Mouse (Mus musculus) megakaryocyte, embryonic 14.5 days (primary cell): Measurements from ENCODE around the gene Spsb4.

Source experiments
- FLI1 ChIP-seq: IDR thresholded peaks from 2 replicates; pipeline ENCODE4 v1.6.1; 2012; ENCODE audit warnings: low read length, inconsistent platforms, mixed read lengths
- GATA1 ChIP-seq: IDR thresholded peaks from 3 replicates; pipeline ENCODE4 v1.6.1; 2012; ENCODE audit warnings: mixed read lengths, low read length, inconsistent platforms, borderline replicate concordance

DNA sequence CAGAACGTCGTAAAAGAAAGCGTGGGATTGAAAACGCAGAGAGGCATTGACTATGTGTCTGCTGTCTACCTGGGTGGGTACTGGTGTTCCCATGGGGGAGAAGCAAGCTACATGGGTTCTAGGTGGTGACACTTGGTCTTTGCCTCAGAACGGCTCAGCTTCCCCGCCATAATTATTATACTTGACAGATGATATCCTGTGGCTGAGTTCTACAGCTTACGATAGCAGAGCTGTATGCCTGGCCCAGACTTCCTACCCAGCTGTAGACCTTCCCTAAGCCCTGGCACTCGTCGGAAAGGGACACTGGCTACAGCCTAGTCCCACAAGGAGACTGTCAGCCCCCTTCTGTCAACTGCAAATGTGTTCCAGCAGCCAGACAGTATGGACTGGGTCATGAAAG lies 37.5 kb downstream of the Spsb4 start:
- TF ChIP-seq GATA1 (no peak), FLI1 (no peak)
